Mouse (Mus musculus) ES-CJ7 (cell line): ENCODE results near the gene Dnmt1.

Experiments used
- DNase-seq: peaks from one replicate; pipeline ENCODE4 v3.0.0; 2011; ENCODE audit warnings: low read depth, low spot score

Dnmt1 gene

DNA sequence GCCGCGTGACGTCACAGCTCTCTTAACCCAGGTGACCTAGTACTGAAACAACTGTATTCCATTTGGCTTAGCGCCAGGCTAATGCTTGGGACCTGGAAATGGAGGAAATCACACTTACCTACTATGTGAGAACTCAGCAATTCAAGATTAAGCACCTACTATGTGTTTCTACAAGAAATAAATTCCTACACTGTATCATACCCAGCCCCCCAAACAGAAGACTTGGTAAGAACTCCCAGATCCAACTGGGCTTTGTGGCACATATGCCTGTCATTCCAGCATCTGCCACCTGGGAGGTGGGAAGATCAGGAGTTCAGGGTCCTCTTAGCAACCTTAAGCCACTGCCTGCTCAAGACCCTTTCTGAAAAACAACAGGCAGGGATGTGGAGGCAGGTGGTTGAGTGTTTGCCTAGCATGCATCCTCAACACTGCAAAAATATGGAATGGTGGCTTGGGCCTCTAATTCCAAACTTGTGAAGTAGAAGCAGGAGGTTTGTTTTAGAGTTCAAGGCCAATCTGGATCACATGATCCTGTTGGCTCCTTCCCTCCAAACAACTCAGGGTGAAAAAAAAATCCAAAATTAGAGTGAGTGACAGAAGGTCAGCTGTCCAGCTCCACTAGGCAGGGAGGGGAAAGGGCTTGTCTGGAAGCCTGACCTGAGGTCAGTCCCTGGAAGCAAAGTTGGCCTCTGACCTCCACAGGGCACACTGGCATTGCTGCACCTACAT, 17.4 kb upstream of the Dnmt1 start:
- DNase-seq, result peak; percentile 85

DNA sequence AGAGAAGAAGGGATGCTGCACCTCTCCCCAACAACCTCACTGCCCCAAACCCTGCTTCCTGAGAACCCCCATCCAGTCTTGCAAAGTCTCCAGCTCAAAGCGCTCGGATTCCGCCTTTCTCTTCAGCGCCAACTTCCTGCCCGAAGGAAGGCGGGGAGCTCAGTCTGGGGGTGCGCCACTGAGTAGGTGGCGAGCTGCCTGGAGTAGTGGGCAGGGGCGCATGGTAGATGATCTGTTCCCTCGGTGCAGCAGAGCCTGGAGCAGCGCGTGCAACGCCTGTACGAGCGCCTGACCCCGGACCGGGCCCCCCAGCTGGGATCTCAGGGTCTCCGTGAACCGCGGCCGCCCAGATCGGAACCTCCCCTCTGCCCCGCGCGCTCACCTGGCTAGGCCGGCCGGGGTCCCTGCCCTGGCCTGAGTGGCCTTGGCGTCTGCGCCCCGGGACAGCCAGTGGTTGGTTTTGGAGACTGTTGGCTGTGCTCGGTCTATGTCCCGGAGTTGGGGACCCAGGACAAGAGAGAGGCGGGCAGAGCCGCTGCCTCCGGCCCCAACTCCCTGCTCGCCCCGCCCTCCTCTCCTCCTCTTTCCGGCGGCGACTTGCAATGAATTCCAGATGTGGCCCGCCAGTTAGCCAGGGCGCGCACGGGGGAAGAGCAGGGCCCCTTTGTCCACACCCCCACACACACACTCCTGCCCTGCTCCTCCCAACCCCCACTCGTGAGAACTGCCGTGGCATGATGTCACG, 16.7 kb upstream of the Dnmt1 start, which contains the start of gene S1pr2:
S1pr2 (minus strand) TSS at position 566 of the 745 bp plus-strand sequence.
- DNase-seq, result peak; percentile 94

DNA sequence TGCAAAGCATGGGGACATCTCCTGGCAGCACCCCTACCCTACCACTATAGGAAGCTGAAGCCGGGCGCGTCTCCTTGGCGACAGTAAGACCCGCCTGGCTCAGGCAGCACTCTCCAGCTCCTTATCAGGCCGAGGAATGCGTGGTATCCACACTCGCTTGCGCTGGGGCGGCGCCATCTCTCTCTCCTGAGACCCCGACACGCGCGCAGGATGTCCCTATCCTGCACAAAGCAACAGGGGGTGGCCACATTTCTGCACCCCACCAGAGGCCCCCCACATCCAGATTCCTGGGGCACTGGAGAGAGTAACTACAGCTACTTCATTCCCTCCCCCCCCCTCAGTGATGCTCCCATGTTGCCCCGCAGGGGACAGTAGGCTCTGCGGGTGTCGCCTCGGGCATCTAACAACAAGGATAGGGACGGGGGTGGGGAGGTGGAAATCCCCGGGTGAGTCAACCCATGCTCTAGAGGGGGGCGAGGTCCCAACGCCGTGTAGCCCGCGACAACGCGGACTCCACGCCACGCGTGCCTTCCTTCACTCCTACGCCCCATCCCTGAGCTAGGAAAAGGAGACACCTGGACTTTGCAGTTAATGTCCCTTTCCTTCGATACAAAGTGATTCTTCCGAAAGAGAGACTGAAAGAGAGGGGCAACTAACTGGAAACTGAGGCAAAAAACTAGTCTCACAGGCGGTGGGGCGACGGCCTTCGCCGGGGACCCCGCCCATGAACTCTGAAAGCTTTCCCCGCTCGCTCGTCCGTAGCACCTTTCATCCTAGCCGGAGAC, 15.9 kb upstream of the Dnmt1 start:
- peak; percentile 67 for DNase-seq

DNA sequence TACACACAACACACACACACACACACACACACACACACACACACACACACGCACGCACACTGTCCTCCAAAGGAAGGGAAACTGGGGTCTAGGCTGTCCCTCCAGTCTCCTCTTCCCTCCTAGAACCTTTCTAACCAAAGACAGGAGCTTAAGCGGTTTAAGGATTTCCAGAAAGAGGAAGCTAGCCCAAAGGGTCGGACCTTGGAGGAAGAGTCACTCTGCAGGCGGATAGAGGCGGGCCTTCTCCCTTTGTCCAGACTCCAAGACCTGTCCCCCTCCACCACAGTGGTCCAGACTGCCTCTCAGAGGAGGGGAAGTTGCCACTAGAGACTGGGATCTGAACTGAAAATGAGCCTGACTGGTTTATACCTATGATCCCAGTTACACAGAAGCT, 14.0 kb upstream of the Dnmt1 start:
- no peak for DNase-seq

DNA sequence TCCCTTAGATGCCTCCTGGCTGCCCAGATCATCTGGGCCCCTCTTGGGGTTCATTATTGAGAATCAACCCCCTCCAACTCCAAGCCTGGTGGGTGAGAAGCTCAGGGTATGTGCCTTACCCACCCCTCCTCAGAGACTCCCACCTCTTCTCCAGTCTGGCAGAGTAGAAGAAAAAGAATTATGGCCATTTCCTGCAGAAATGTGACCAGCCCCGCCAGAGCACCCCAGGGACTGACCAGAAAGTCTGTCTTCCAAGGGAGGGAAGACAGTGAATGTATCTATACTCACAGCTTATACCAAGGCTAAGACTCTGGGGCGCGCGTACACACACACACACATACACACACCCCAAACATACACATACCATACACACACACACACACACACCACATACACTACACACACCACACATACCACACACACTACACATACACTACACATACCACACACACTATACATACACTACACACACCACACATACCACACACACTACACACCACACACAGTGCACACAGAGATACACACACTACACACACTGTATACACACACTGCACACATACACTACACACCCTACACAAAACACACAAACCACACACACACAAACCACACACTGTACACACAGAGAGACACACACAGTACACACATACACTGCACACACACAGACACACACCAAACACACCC, 13.5 kb upstream of the Dnmt1 start:
- no peak for DNase-seq

DNA sequence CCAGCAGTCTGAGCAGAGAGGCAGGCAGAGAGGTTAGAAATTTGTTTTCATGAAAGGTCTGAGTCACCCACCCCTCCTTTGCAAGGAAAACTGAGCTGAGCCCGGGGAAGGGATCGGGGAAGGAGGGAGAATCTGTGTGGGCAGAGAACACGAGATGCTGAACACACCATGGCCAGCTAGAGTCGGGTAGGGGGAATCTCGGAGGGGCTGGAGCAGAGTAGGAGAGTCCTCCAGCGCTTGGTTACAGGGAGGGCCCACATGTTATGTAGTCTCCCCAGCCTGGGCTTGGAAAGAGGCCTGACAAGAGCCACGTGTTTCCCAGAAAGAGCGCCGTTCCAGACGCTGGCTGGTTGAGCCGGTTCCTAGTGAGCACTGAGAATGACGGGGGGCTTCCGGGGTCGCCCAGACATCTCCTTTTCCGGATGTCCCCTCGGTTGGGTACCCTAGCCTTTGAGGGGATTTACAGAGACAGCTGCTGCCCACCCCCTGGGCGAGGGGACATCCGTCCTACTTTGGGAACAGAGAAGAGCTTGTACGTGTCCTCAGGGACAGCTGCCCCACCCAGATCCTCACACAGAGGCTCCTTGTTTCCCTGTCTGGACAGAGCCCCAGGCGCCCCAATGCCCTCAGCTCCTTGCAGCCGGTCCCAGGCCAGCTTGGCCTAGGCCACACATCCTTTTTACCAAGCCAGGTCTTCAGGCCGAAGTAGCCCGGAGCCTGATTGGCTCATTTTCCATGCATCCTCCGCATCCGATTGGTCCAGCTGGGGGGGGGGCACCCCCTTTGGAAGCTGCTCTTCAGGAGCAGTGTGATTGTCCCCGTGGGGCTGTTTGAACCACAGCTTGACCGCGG, 12.7 kb upstream of the Dnmt1 start:
- DNase-seq, result no peak

DNA sequence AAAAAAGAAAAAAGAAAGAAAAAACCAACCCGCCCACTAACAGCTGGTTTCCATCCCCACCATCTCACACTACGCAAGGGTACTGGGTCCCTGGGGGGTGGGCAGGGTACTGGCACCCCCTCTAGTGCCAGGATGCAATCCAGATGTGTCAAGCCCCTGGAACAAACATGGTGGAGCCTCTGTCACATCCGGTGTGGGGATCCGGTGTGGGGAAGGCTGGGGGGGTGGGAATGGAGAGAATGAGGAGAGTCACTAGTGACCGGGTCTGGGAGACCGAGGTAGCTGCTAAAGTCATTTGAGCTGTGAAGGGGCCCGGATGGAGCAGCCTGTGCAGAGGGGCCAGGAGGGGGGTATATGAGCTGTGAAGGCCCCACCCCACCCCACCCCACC, 12.1 kb upstream of the Dnmt1 start:
- DNase-seq, result peak; percentile 32

DNA sequence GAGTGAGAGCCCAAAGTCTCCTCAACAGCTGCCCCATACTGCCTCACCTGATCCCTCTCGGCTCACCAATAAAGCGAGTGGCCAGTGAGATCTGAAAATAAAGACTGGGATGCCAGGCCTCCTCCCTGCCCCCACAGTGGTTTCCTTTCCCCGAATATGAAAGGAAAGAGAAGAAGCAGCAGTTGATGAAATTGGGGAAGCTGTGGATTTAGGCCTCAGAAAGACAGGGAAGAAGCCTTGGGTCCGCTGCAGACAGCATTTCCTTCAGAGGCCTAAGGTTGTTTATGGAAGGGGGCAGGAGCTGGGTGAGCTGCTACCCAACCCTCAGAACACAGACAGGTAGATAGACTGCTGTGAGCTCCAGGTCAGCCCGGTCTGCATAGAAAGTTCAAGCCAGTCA, 7.1 kb upstream of the Dnmt1 start:
- DNase-seq, result no peak

DNA sequence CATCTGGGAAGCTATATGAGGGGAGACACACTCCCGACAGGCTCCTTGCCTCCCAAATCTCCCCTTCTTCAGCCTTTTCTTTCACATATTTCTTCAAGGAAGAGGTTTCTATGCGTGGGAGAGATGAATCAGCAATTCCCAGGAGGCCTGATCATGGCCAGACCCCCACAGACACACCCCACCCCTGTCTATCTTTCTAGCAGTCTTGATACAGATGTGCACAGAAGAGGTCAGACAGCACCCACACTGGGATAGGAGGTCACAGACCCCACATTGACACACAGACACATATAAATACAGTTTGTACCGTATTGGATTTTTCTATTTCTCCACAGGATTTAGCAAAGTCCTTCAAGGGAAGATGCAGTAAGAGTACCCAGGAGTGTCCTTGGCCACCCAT, 6.3 kb upstream of the Dnmt1 start:
- no peak for DNase-seq

DNA sequence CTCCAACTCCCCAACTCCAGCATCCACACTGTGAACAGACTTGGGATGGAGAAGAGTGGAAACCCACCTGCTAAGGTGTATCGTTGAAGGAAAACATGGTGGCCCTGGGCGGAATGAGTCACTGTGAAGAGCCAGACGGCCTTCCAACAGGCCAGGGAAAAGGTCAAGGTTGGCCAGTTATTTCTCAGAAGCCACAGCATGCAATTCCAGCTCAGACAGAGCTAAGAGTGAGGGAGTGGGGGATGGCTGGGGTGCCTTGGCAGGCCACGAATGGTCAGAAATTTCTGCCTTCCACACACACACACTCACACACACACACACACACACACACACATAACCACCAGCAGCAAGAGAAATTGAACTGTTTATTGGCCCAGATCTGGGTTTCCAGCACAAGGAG, 5.9 kb upstream of the Dnmt1 start:
- DNase-seq, result no peak

DNA sequence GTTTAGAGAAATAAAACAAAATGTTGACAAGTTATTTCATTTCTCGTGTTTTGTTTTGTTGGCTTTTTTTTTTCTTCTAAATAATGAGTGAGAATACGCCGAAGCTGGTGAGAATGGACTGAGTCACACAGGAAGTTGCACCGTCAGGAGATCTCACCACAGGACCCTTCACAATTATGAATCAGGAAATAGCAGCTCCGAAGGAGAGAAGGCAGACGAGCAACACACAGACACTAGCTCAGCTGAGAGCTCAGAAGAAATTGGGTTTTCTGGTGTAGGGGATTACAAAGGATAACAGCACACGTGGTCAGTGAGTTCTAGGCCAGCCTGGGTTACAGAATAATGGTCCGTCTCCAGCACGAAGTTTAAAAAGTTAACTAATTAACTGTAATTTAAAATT, 1.9 kb upstream of the Dnmt1 start:
- DNase-seq, result no peak

DNA sequence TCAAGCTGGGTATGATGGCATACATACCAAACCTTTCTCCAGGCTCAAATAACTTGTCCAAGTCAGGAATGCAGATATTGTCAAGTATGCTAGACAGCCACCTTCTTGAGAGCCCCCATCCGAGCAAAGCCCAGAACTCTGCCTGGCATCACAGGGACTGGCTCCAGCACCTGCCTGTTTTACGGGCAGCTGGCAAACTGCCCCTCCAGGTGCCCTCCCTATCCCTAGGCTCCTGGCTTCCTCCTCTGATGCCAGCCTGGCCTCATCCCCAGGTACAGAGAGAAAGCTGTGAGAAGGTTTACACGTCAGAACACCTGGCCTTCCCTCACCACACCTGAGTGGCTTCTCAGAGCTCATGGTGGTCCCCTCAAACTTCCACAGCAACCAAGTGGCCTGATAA, 2.7 kb downstream of the Dnmt1 start:
- DNase-seq, result no peak

DNA sequence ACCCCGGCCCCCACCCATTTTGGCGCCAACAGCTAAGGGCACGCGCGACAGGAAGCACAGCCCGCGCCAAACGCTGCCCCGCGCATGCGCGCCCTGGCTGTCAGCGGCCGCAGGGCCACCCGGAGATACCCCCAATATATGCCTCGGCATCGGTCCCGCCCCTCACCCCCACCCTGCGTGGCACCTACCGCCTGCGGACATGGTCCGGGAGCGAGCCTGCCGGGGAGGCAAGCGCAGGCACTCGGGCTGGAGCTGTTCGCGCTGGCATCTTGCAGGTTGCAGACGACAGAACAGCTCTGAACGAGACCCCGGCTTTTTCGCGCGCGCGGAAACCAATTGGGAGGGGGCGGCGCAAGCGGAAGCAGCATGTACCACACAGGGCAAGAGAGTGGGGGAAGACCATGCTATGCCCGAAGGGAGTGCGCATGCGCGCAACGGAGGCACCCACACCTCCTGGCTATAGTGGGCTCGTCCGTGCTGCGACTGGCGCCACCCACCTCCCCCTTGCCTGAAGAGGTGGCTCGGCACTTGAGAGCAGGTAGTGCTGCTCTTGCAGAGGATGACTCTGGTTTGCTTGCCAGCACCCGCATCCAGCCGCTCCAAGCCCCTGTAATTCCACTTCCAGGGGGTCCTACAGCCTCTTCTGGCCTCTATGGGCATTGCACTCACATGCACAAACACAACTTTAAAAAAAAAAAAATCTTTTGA, 7.0 kb downstream of the Dnmt1 start:
- peak; percentile 99 for DNase-seq

DNA sequence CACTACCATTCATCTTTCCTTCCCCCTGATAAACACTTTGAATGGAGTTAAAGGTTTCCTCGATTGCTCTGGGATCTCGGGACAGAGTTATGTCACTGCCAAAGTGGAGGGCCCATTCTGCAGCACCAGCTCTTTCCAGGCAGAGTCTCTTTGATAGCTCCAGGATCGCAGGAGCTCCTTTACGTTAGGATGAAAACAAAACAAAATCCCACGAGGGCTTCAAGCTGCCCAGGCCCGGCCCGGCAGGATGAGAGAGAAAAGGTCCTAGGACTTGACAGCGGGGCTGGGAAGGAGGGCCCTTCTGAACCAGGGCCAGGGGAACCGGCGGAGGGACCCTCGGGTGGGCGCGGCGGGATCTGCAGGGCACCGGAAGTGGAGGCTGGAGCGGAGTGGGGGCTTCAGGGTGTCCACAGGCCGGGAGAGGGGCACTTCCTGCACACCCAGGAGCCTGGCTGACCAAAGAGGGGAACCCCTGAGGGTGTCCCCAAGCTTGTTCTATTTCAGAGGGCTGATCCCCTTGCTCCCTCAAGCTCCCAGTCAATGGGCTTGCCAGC, 7.6 kb downstream of the Dnmt1 start:
- no peak for DNase-seq

DNA sequence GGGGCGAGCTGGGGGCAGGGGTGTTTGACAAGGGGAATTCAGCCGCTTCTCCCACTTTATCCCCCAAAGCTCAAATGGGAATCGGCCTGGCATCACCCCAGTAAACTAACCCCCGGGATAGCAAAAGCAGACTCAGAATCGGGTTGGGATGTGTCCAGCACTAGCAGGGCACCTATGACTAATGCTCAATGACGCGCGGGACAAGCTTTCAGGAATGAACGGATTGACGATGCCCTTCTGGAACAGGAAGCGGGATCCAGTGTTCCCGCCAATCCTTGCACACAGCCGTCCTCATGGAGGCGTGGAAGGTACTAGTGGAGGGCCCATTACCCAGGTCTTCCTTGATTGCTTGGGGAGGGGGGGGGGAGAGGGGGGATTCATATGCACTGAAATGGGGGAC, 8.2 kb downstream of the Dnmt1 start:
- peak; percentile 24 for DNase-seq

DNA sequence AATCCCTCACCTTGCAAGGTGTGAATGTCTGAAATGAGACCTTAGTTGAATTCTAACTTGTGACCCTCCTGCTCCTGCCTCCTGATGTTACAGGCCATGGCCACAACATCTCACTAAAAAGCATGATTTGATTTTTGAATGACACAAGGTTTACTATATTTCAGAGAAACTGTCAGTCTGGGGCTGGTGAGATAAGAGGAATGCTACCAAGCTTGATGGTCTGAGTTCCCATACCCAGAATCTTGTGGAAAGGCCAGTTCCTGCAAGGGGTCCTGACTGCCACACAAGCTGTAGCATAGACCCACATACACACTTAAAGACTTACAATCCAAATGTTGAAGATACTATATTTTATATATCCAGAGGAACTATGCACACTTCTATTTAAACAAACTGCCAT, 9.3 kb downstream of the Dnmt1 start:
- DNase-seq, result no peak

DNA sequence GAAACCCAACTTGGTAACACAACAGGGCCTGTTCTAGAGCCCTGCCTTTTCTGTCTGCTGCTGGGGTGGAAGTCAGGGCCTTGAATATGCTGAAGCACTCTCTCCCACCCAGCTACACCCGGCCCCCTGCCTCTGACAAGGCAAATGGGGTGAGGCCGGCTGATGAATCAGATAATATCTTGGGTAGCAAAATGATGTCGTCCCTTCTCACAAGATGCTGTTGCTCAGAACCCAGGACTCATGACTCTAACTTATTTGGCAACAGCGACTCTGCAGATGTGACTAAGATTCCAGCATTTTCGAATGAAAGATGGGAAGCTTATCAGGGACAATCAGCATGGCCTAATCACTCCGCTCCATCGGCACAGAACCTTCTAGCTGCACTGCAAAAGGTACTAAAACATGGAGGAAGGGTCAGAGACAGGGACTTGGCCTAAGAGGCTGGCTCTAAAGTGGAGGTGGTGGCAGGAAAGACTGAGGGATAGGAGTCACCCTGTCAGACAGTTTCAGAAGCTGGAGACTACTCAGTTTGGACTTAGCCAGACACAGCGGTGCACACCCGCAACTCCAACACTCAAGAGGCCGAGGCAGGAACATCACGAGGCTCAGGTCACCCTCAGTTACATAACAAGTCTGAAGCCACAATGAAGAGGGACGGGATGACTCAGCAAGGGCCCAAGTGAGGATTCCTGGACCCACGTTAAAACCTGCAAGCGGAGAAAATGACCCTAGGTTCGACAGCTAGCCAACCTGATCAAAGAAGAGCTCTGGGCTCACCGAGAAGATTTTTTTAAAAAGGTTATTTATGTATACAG, 13.4 kb downstream of the Dnmt1 start:
- peak; percentile 19 for DNase-seq

DNA sequence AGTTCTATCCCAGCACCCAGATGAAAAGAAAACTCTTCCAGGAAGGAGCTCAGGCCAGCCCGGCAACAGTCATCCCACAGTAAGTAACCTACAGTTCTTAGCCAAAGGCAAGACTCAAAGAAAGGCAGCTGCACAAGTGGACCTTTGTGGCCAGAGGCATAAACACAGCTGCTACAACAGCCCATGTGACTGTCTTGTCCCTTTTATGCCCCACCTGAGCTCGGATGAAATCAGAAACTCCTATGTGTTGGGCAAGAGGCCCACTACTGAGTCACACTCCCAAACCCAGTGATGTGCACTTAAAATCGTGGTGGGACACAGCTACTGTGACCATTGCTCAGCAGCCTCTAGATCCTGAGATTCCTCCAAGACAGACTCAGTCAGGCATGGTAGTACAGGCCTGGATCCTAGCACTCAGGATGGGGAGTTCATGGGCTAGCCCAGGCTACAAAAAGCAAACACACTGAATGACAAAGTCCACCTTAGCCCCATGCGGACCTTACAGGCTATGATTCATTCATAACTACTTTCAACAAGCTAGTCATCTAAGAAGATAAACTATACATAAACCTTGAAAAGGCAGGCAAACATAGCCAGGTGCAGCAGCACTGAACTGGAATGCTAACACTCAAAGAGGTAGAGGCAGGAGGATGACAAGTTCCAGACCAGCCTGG, 14.9 kb downstream of the Dnmt1 start:
- DNase-seq, result no peak

DNA sequence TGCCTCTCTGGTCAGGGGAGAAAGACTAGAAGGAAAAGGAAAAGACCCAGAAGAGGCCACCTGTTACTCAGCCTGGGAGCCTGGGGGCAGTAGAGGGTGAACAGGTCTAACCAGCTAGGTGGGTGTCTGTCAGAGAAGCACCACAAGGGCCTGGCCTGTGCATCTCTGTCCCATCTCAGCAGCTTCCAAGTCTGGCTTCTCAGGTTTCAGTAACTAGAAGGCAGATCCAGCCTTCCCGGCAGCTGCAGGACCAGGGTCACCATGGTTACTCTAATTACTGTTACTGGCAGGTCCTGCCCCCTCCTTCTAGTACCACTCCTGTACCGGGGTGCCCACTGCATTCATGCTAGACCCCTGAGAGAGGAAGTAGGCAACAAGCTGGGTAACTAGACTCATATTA, 15.8 kb downstream of the Dnmt1 start:
- DNase-seq, result peak; percentile 58
